Mouse (Mus musculus): ENCODE data around the gene Zfp804a.

Gene Zfp804a

DNA sequence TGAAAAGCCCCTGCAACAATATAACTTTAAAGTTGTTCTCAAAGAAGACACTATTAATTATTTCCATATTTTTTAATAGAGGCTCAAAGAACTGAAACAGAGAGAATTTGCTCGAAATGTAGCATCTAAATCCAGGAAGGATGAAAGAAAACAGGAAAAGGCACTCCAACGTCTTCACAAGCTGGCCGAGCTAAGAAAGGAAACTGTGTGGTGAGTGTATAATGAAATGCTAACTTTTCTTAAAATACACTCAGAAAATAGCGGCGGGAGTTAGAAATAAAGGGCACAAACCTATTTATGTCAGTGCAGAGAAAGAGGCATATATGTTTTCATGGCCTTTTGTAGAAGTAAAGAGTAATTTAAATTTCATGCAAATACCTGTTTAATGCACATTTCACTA lies 200.4 kb downstream of the Zfp804a start:
- no peak for DNase-seq (ENCODE audit: low spot score)

DNA sequence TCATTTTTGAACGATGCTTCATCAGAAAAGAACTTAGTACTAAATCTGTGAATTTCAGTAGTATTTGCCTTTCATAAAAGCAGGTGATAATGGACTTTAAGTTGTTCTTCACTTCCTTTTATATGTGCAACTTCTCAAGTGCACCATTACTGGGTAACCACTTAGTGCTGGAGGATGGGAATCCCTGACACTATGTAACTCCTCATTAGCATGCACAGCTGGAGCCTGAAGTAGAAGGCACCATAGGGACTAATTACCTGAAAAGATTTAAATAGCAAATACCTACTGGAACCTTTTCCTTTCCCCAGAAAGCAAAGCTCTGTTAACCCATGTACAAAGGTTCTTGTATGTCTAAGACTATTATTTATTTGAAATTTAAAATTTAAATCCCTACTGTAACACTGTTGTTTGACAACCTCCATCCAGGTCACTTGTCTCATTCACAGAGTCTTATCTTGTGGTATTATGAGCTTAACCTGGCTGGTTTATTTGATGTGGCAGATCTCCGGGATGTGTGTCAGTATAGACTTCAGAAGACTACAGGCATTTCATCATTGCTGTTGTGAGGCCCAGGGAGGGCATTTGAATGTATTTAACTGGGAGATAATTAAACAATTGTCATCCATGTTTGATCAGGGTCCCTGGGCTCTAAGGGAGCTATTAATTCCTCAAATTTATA lies 229.7 kb downstream of the Zfp804a start:
- DNase-seq (ENCODE audit: low spot score) = no peak

DNA sequence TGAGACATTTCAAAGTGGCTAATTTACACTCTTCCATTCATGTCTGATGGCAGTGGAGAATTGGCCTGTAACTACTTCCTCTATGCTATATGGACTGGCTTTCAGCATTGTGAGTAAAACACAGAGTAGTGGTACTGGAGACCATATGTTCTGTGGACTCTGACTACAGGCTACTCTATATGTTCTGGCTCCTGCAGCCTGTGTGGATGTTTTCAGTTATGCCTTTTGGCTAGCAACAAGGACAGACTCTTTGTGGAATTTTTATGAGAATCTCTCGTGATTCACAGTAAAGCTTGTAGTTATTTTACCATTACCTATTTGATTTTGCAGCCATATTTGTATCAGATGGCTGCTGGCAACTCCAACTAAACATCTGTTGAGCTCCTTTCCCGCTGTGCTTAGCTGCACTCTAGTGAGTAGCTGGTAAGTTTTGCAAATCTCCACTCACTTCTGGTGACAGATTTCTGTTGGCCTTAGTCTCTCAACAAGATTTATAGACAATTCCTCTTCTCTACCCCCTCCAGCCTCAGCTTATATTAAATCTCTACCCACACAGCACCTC lies 242.0 kb downstream of the Zfp804a start:
- DNase-seq (ENCODE audit: low spot score) = no peak

Measured in testis, postnatal 10 days (tissue).